Mouse (Mus musculus): ENCODE measurements around the gene Dppa1. TPM values are rescaled to one million over a fixed set of nuclear protein-coding genes. Genes with fewer than 3 reads are reported as not detected.
"Not testable (repeated sequence)": the region's sequence is repeated elsewhere in the genome, so short reads cannot be mapped to it uniquely, and the experiment has no call there.

Dppa1 gene
- not detected in 2 replicates for polyA plus RNA-seq (2015; fragmentation: Nextera tagmentation; extraction: Ambion mirVana)

GRCm38 (mm10) chr11:46629211-46629795, at the start of gene Dppa1:
Gene Dppa1 (minus strand): TSS chr11:46629261.
- Histone ChIP-seq H3K27me3 (ENCODE audit: control insufficient read depth, insufficient read depth, low read depth, low read length) (no peaks in the 10 kb centered on the region), H3K9ac (ENCODE audit: low read depth, low read length) (no peak within 1 kb of the TSS), H3K4me1 (ENCODE audit: control insufficient read depth, insufficient read depth, low read length) (no peaks in the 10 kb centered on the region), H3K27ac (ENCODE audit: low read length) (no peak within 1 kb of the TSS), H3K36me3 (ENCODE audit: control insufficient read depth, insufficient read depth, low read length) (no peaks in the 10 kb centered on the region), H3K9me3 (replicated peaks; ENCODE audit: control insufficient read depth, low read length, poor library complexity, severe bottlenecking) (no peaks in the 10 kb centered on the region), H3K4me3 (ENCODE audit: low read depth, low read length) (no peak within 1 kb of the TSS), H3K4me2 (ENCODE audit: low read length) (no peak within 1 kb of the TSS)
- no peak for ATAC-seq
- 77% methylated on average over 2 of the region's 2 CpGs for WGBS

GRCm38 (mm10) chr11:46667938-46668337, 38.9 kb upstream of the Dppa1 start:
- Histone ChIP-seq H3K27ac (ENCODE audit: low read length) (no peak overlapping the region), H3K4me2 (ENCODE audit: low read length) (no peak overlapping the region), H3K9ac (ENCODE audit: low read depth, low read length) (no peak overlapping the region), H3K9me3 (replicated peaks; ENCODE audit: control insufficient read depth, low read length, poor library complexity, severe bottlenecking) (no peaks in the 10 kb centered on the region), H3K27me3 (ENCODE audit: control insufficient read depth, insufficient read depth, low read depth, low read length) (no peaks in the 10 kb centered on the region), H3K4me1 (ENCODE audit: control insufficient read depth, insufficient read depth, low read length) (no peaks in the 10 kb centered on the region), H3K36me3 (ENCODE audit: control insufficient read depth, insufficient read depth, low read length) (no peaks in the 10 kb centered on the region), H3K4me3 (ENCODE audit: low read depth, low read length) (no peak overlapping the region)
- ATAC-seq = no peak
- 70% methylated on average over 2 of the region's 2 CpGs for WGBS

GRCm38 (mm10) chr11:46667105-46667504, 38.0 kb upstream of the Dppa1 start:
- Histone ChIP-seq H3K4me1 (ENCODE audit: control insufficient read depth, insufficient read depth, low read length) (no peaks in the 10 kb centered on the region), H3K4me2 (ENCODE audit: low read length) (no peak overlapping the region), H3K4me3 (ENCODE audit: low read depth, low read length) (no peak overlapping the region), H3K9ac (ENCODE audit: low read depth, low read length) (no peak overlapping the region), H3K9me3 (replicated peaks; ENCODE audit: control insufficient read depth, low read length, poor library complexity, severe bottlenecking) (no peaks in the 10 kb centered on the region), H3K27me3 (ENCODE audit: control insufficient read depth, insufficient read depth, low read depth, low read length) (no peaks in the 10 kb centered on the region), H3K36me3 (ENCODE audit: control insufficient read depth, insufficient read depth, low read length) (no peaks in the 10 kb centered on the region), H3K27ac (ENCODE audit: low read length) (no peak overlapping the region)
- no peak for ATAC-seq
- 97% methylated on average over 3 of the region's 3 CpGs for WGBS

- Histone ChIP-seq H3K27me3 (ENCODE audit: control insufficient read depth, insufficient read depth, low read depth, low read length) (no peaks in the 10 kb centered on the region), H3K9ac (ENCODE audit: low read depth, low read length) (no peak overlapping the region), H3K4me1 (ENCODE audit: control insufficient read depth, insufficient read depth, low read length) (no peaks in the 10 kb centered on the region), H3K4me3 (ENCODE audit: low read depth, low read length) (no peak overlapping the region), H3K36me3 (ENCODE audit: control insufficient read depth, insufficient read depth, low read length) (no peaks in the 10 kb centered on the region), H3K9me3 (replicated peaks; ENCODE audit: control insufficient read depth, low read length, poor library complexity, severe bottlenecking) (no peaks in the 10 kb centered on the region), H3K27ac (ENCODE audit: low read length) (no peak overlapping the region), H3K4me2 (ENCODE audit: low read length) (no peak overlapping the region)
- 68% methylated on average over 6 of the region's 6 CpGs for WGBS
- peak; percentile 83 for ATAC-seq
These were observed 36.8 kb upstream of the Dppa1 start for GRCm38 (mm10) chr11:46665599-46666522.

GRCm38 (mm10) chr11:46663215-46663614, 34.2 kb upstream of the Dppa1 start:
- ATAC-seq = no peak
- WGBS = 68% methylated on average over 4 of the region's 4 CpGs

GRCm38 (mm10) chr11:46652476-46652875, 23.4 kb upstream of the Dppa1 start:
- H3K4me3 ChIP-seq (ENCODE audit: low read depth, low read length) = no peak overlapping the region
- no peaks in the 10 kb centered on the region for H3K9me3 ChIP-seq (replicated peaks; ENCODE audit: control insufficient read depth, low read length, poor library complexity, severe bottlenecking)
- no peaks in the 10 kb centered on the region for H3K36me3 ChIP-seq (ENCODE audit: control insufficient read depth, insufficient read depth, low read length)
- WGBS = 88% methylated on average over 3 of the region's 3 CpGs
- H3K27ac ChIP-seq (ENCODE audit: low read length) = no peak overlapping the region
- H3K4me1 ChIP-seq (ENCODE audit: control insufficient read depth, insufficient read depth, low read length) = no peaks in the 10 kb centered on the region
- H3K4me2 ChIP-seq (ENCODE audit: low read length) = no peak overlapping the region
- H3K27me3 ChIP-seq (ENCODE audit: control insufficient read depth, insufficient read depth, low read depth, low read length) = no peaks in the 10 kb centered on the region
- no peak for ATAC-seq
- no peak overlapping the region for H3K9ac ChIP-seq (ENCODE audit: low read depth, low read length)

More at GRCm38 (mm10) chr11:46663215-46663614, 34.2 kb upstream of the Dppa1 start:
- Histone ChIP-seq H3K27me3 (ENCODE audit: control insufficient read depth, insufficient read depth, low read depth, low read length) (no peaks in the 10 kb centered on the region), H3K9ac (ENCODE audit: low read depth, low read length) (no peak overlapping the region), H3K4me1 (ENCODE audit: control insufficient read depth, insufficient read depth, low read length) (no peaks in the 10 kb centered on the region), H3K9me3 (replicated peaks; ENCODE audit: control insufficient read depth, low read length, poor library complexity, severe bottlenecking) (no peaks in the 10 kb centered on the region), H3K27ac (ENCODE audit: low read length) (no peak overlapping the region), H3K4me3 (ENCODE audit: low read depth, low read length) (no peak overlapping the region), H3K4me2 (ENCODE audit: low read length) (no peak overlapping the region), H3K36me3 (ENCODE audit: control insufficient read depth, insufficient read depth, low read length) (no peaks in the 10 kb centered on the region)

- H3K4me1 ChIP-seq (ENCODE audit: control insufficient read depth, insufficient read depth, low read length); H3K9me3 ChIP-seq (replicated peaks; ENCODE audit: control insufficient read depth, low read length, poor library complexity, severe bottlenecking); H3K9ac ChIP-seq (ENCODE audit: low read depth, low read length); H3K27me3 ChIP-seq (ENCODE audit: control insufficient read depth, insufficient read depth, low read depth, low read length); ATAC-seq; H3K4me3 ChIP-seq (ENCODE audit: low read depth, low read length); H3K4me2 ChIP-seq (ENCODE audit: low read length); H3K36me3 ChIP-seq (ENCODE audit: control insufficient read depth, insufficient read depth, low read length); H3K27ac ChIP-seq (ENCODE audit: low read length): not testable (repeated sequence)
- WGBS = 21% methylated on average over 3 of the region's 3 CpGs
These were observed 20.6 kb upstream of the Dppa1 start for GRCm38 (mm10) chr11:46649655-46650054.

GRCm38 (mm10) chr11:46644824-46645223, 15.8 kb upstream of the Dppa1 start:
- no peak overlapping the region for H3K27ac ChIP-seq (ENCODE audit: low read length)
- no peaks in the 10 kb centered on the region for H3K9me3 ChIP-seq (replicated peaks; ENCODE audit: control insufficient read depth, low read length, poor library complexity, severe bottlenecking)
- H3K36me3 ChIP-seq (ENCODE audit: control insufficient read depth, insufficient read depth, low read length) = no peaks in the 10 kb centered on the region
- H3K27me3 ChIP-seq (ENCODE audit: control insufficient read depth, insufficient read depth, low read depth, low read length) = no peaks in the 10 kb centered on the region
- 58% methylated on average over 1 of the region's 1 CpGs for WGBS
- H3K4me1 ChIP-seq (ENCODE audit: control insufficient read depth, insufficient read depth, low read length) = no peaks in the 10 kb centered on the region
- H3K9ac ChIP-seq (ENCODE audit: low read depth, low read length) = no peak overlapping the region
- H3K4me3 ChIP-seq (ENCODE audit: low read depth, low read length) = no peak overlapping the region
- peak; percentile 81 for ATAC-seq
- no peak overlapping the region for H3K4me2 ChIP-seq (ENCODE audit: low read length)

GRCm38 (mm10) chr11:46636568-46636967, 7.5 kb upstream of the Dppa1 start:
- ATAC-seq = no peak
- no peaks in the 10 kb centered on the region for H3K27me3 ChIP-seq (ENCODE audit: control insufficient read depth, insufficient read depth, low read depth, low read length)
- WGBS = 87% methylated on average over 3 of the region's 3 CpGs
- no peak overlapping the region for H3K4me3 ChIP-seq (ENCODE audit: low read depth, low read length)
- H3K9me3 ChIP-seq (replicated peaks; ENCODE audit: control insufficient read depth, low read length, poor library complexity, severe bottlenecking) = no peaks in the 10 kb centered on the region
- H3K4me1 ChIP-seq (ENCODE audit: control insufficient read depth, insufficient read depth, low read length) = no peaks in the 10 kb centered on the region
- H3K9ac ChIP-seq (ENCODE audit: low read depth, low read length) = no peak overlapping the region
- no peak overlapping the region for H3K27ac ChIP-seq (ENCODE audit: low read length)
- H3K36me3 ChIP-seq (ENCODE audit: control insufficient read depth, insufficient read depth, low read length) = no peaks in the 10 kb centered on the region
- no peak overlapping the region for H3K4me2 ChIP-seq (ENCODE audit: low read length)
